Mouse (Mus musculus): ENCODE measurements around the gene A130010J15Rik. TPM values are rescaled to one million over a fixed set of nuclear protein-coding genes. Genes with fewer than 3 reads are reported as not detected.

Gene A130010J15Rik
- 7.2 and 8.0 TPM in 2 replicates for polyA plus RNA-seq (2015; fragmentation: Nextera tagmentation; extraction: Ambion mirVana)

DNA sequence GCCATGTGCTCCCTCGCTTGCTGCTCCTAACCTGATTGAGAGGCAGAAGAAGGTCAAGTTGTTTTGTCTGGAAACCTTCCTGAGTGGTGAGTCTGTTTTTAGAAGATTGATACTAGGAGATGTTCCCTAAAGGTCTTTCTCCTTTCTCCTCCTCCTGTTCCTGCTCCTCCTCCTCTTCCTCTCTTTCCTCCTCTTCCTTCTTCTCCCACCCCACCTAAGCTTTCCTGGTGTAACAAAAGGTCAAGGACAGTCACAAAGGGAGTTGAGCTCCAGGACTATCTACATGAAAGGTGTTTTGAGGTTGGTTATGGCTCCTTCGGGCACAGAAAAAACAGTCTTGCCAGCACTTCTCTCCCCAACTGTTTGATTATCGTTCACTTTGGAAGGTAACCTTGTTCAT, at the start of gene A130010J15Rik:
A130010J15Rik (plus strand) TSS at position 301 of the 400 bp plus-strand sequence.
- no peak for ATAC-seq
- H3K4me2 ChIP-seq (replicated peaks; ENCODE audit: low read depth), result no peak within 1 kb of the TSS
- no peaks in the 10 kb centered on the region for H3K9me3 ChIP-seq (ENCODE audit: control insufficient read depth)
- H3K9ac ChIP-seq (ENCODE audit: low read depth, low read length), result no peak within 1 kb of the TSS
- H3K4me1 ChIP-seq (replicated peaks; ENCODE audit: control insufficient read depth, insufficient read depth, low read length), result no peaks in the 10 kb centered on the region
- WGBS, result 83% methylated on average over 3 of the region's 3 CpGs
- H3K27me3 ChIP-seq (replicated peaks; ENCODE audit: control insufficient read depth, insufficient read depth, low read length), result no peaks in the 10 kb centered on the region
- H3K27ac ChIP-seq (ENCODE audit: low read depth, low read length), result no peak within 1 kb of the TSS
- H3K4me3 ChIP-seq (ENCODE audit: low read depth, low read length), result no peak within 1 kb of the TSS
- no peak for TF ChIP-seq CTCF (IDR thresholded peaks at IDR 0.05; ENCODE audit: low read depth)
- H3K36me3 ChIP-seq (ENCODE audit: control insufficient read depth, insufficient read depth), result peaks cover 42% of the 10 kb centered on the region

DNA sequence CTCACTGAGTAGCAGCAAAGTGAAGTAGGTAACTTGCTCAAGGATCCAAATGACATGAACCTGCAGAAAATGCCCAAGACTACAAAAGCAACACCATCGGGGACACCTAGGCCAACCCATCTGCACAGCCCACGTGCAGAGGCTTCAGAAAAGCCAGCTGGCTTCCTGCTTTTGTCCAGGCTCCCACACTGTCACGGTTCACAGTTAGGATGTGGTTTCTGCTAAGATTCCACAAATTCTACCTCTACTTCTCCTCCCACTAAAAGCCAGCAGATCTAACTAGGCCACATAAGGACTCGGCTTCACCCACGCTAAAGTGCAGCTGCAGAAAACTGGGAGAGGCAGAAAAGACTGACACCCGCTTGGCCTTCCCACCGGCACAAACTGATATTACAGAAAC, 45.1 kb upstream of the A130010J15Rik start:
- Histone ChIP-seq H3K27ac (ENCODE audit: low read depth, low read length) (no peak overlapping the region), H3K4me3 (ENCODE audit: low read depth, low read length) (no peak overlapping the region), H3K27me3 (replicated peaks; ENCODE audit: control insufficient read depth, insufficient read depth, low read length) (no peaks in the 10 kb centered on the region), H3K9me3 (ENCODE audit: control insufficient read depth) (no peaks in the 10 kb centered on the region), H3K9ac (ENCODE audit: low read depth, low read length) (no peak overlapping the region), H3K4me1 (replicated peaks; ENCODE audit: control insufficient read depth, insufficient read depth, low read length) (no peaks in the 10 kb centered on the region), H3K4me2 (replicated peaks; ENCODE audit: low read depth) (no peak overlapping the region), H3K36me3 (ENCODE audit: control insufficient read depth, insufficient read depth) (peaks cover 79% of the 10 kb centered on the region)
- TF ChIP-seq CTCF (IDR thresholded peaks at IDR 0.05; ENCODE audit: low read depth), result no peak
- WGBS, result 93% methylated on average over 7 of the region's 7 CpGs
- ATAC-seq, result no peak

DNA sequence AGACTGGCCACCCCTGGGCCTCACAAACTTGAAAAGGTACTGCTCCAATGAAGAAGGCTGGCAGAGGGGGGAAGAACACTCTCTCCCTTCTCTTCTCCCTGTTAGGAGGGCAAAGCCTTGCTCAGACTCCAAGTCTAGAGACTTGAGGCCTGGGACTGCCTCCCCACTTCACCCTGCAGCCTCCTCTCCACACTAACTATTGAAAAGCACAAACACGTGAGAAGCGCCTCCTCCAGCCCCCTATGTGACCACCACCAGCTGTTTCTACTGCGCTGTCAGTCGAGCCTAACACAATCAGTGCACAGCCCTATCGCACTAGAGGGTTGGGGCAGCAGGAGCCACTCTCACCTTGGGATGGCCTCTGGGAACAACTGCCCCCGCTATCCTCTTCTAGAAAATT, 44.6 kb upstream of the A130010J15Rik start:
- H3K36me3 ChIP-seq (ENCODE audit: control insufficient read depth, insufficient read depth), result peaks cover 78% of the 10 kb centered on the region
- no peaks in the 10 kb centered on the region for H3K27me3 ChIP-seq (replicated peaks; ENCODE audit: control insufficient read depth, insufficient read depth, low read length)
- no peaks in the 10 kb centered on the region for H3K4me1 ChIP-seq (replicated peaks; ENCODE audit: control insufficient read depth, insufficient read depth, low read length)
- H3K4me2 ChIP-seq (replicated peaks; ENCODE audit: low read depth), result no peak overlapping the region
- 95% methylated on average over 6 of the region's 6 CpGs for WGBS
- no peak overlapping the region for H3K9ac ChIP-seq (ENCODE audit: low read depth, low read length)
- no peak for TF ChIP-seq CTCF (IDR thresholded peaks at IDR 0.05; ENCODE audit: low read depth)
- H3K9me3 ChIP-seq (ENCODE audit: control insufficient read depth), result no peaks in the 10 kb centered on the region
- no peak for ATAC-seq
- no peak overlapping the region for H3K4me3 ChIP-seq (ENCODE audit: low read depth, low read length)
- H3K27ac ChIP-seq (ENCODE audit: low read depth, low read length), result no peak overlapping the region

DNA sequence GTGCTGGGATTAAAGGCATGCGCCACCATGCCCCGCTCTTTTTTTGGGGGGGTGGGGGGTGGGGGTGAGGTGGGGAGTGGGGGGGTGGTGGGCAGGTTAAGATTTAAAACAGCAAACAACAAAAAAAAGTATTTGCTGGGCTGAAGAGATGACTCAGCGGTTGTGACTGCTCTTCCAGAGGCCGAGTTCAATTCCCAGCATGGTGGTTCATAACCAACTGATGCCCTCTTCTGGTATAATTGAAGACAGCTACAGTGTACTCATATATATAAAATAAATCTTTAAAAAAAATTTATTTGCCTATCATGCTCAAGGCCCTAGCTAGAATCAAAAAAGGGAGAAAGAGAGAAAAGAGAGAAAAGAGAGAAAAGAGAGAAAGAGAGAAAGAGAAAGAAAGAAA, 42.0 kb upstream of the A130010J15Rik start:
- no peaks in the 10 kb centered on the region for H3K4me1 ChIP-seq (replicated peaks; ENCODE audit: control insufficient read depth, insufficient read depth, low read length)
- peaks cover 55% of the 10 kb centered on the region for H3K36me3 ChIP-seq (ENCODE audit: control insufficient read depth, insufficient read depth)
- TF ChIP-seq CTCF (IDR thresholded peaks at IDR 0.05; ENCODE audit: low read depth), result peak; percentile 43
- no peaks in the 10 kb centered on the region for H3K9me3 ChIP-seq (ENCODE audit: control insufficient read depth)
- H3K27ac ChIP-seq (ENCODE audit: low read depth, low read length), result no peak overlapping the region
- no peak for ATAC-seq
- no peak overlapping the region for H3K4me3 ChIP-seq (ENCODE audit: low read depth, low read length)
- H3K27me3 ChIP-seq (replicated peaks; ENCODE audit: control insufficient read depth, insufficient read depth, low read length), result no peaks in the 10 kb centered on the region
- 73% methylated on average over 4 of the region's 4 CpGs for WGBS
- H3K4me2 ChIP-seq (replicated peaks; ENCODE audit: low read depth), result no peak overlapping the region
- no peak overlapping the region for H3K9ac ChIP-seq (ENCODE audit: low read depth, low read length)

DNA sequence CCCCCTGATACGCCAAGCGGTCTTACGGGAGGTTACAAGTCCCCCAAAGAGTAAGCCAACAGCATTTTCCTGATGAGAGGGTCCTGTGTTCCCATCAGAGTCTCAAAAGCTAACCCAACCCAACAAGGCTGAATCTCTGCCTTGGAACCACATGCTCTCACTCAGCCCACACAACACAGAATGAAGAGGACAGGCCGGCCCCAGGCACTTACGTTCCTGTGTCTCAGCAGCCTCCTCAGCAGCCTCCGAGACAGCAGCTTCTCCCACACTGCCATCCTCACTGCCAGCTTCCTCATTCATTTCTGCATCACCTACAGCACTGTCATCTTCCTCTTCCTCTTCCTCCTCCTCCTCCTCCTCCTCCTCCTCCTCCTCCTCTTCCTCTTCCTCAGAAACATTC, 39.8 kb upstream of the A130010J15Rik start:
- H3K27me3 ChIP-seq (replicated peaks; ENCODE audit: control insufficient read depth, insufficient read depth, low read length), result no peaks in the 10 kb centered on the region
- H3K4me2 ChIP-seq (replicated peaks; ENCODE audit: low read depth), result no peak overlapping the region
- no peak overlapping the region for H3K27ac ChIP-seq (ENCODE audit: low read depth, low read length)
- TF ChIP-seq CTCF (IDR thresholded peaks at IDR 0.05; ENCODE audit: low read depth), result no peak
- H3K9ac ChIP-seq (ENCODE audit: low read depth, low read length), result no peak overlapping the region
- H3K9me3 ChIP-seq (ENCODE audit: control insufficient read depth), result no peaks in the 10 kb centered on the region
- H3K4me3 ChIP-seq (ENCODE audit: low read depth, low read length), result no peak overlapping the region
- H3K4me1 ChIP-seq (replicated peaks; ENCODE audit: control insufficient read depth, insufficient read depth, low read length), result no peaks in the 10 kb centered on the region
- ATAC-seq, result no peak
- peaks cover 34% of the 10 kb centered on the region for H3K36me3 ChIP-seq (ENCODE audit: control insufficient read depth, insufficient read depth)
- WGBS, result 95% methylated on average over 6 of the region's 6 CpGs

DNA sequence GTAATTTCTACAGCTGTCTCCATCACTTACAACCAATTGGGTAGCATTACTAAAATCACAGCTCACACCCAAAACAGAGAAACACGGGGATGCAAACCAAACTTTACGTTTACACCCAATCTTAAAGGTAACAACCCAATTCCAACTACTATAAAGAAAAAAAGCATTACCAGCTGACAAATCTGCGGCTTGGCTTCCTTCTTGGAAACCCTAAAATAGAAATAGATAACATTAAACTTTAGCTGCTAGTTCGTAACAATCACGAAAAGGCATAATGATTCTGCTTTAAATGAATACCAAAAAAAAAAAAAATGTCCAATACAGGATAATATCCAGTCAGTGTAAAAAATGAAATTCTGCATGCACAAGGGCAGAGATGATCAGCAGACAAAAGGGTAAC, 38.5 kb upstream of the A130010J15Rik start:
- Histone ChIP-seq H3K9ac (ENCODE audit: low read depth, low read length) (peak overlapping the region; percentile 72; the same call in 1 of the 2 replicates), H3K27ac (ENCODE audit: low read depth, low read length) (no peak overlapping the region), H3K36me3 (ENCODE audit: control insufficient read depth, insufficient read depth) (peaks cover 22% of the 10 kb centered on the region), H3K9me3 (ENCODE audit: control insufficient read depth) (no peaks in the 10 kb centered on the region), H3K4me2 (replicated peaks; ENCODE audit: low read depth) (peak overlapping the region; percentile 76), H3K27me3 (replicated peaks; ENCODE audit: control insufficient read depth, insufficient read depth, low read length) (no peaks in the 10 kb centered on the region), H3K4me3 (ENCODE audit: low read depth, low read length) (peak overlapping the region; percentile 96), H3K4me1 (replicated peaks; ENCODE audit: control insufficient read depth, insufficient read depth, low read length) (no peaks in the 10 kb centered on the region)
- no peak for ATAC-seq
- TF ChIP-seq CTCF (IDR thresholded peaks at IDR 0.05; ENCODE audit: low read depth), result no peak
- WGBS, result 16% methylated on average over 5 of the region's 5 CpGs

Measured in intestine, postnatal 0 days (tissue).